Mouse (Mus musculus) forebrain, postnatal 0 days (tissue): Measurements from ENCODE around the gene Fam186b. TPM values are rescaled to one million over a fixed set of nuclear protein-coding genes. Genes with fewer than 3 reads are reported as not detected.
"Not testable (repeated sequence)": the region's sequence is repeated elsewhere in the genome, so short reads cannot be mapped to it uniquely, and the experiment has no call there.

Experiments
- ATAC-seq: fragments of 200-750 bp; cut with Nextera tagmentation; 2 replicates; pipeline ENCODE4 v1.8.0; 2017; ENCODE audit warnings: mild to moderate bottlenecking, moderate library complexity
- DNase-seq: peaks from one replicate; pipeline ENCODE4 v3.0.0-alpha.2; 2015
- H3K27ac ChIP-seq: fragments of 300-500 bp; sonication (generic); 2 replicates; pipeline ENCODE4 v1.5.1; 2014; ENCODE audit warnings: low read depth, mild to moderate bottlenecking, antibody characterized with exemption, low read length, moderate library complexity, mixed read lengths
- H3K27me3 ChIP-seq: fragments of 300-500 bp; sonication (generic); 2 replicates; pipeline ENCODE4 v1.6.1; 2014; ENCODE audit warnings: mild to moderate bottlenecking, low read length, mixed read lengths; ENCODE audit not compliant: insufficient read depth
- H3K36me3 ChIP-seq: fragments of 300-500 bp; sonication (generic); 2 replicates; pipeline ENCODE4 v1.6.1; 2014; ENCODE audit warnings: mild to moderate bottlenecking, moderate library complexity; ENCODE audit not compliant: insufficient read depth
- H3K4me1 ChIP-seq: fragments of 300-500 bp; sonication (generic); 2 replicates; pipeline ENCODE4 v1.6.1; 2014; ENCODE audit warnings: antibody characterized with exemption; ENCODE audit not compliant: insufficient read depth
- H3K4me2 ChIP-seq: fragments of 300-500 bp; sonication (generic); 2 replicates; pipeline ENCODE4 v1.6.1; 2014; ENCODE audit warnings: low read depth, mild to moderate bottlenecking, moderate library complexity
- H3K4me3 ChIP-seq: fragments of 300-500 bp; sonication (generic); 2 replicates; pipeline ENCODE4 v1.5.1; 2014; ENCODE audit warnings: low read depth, low read length, mixed read lengths
- H3K9ac ChIP-seq: fragments of 300-500 bp; sonication (generic); 2 replicates; pipeline ENCODE4 v1.6.1; 2014; ENCODE audit warnings: mild to moderate bottlenecking
- H3K9me3 ChIP-seq: fragments of 300-500 bp; sonication (generic); 2 replicates; pipeline ENCODE4 v1.6.1; 2016; ENCODE audit warnings: low read length
- CTCF ChIP-seq: sonication (generic); IDR thresholded peaks from 2 replicates; pipeline ENCODE4 v1.5.1; 2016; ENCODE audit warnings: antibody characterized with exemption, control low read depth, low read depth
- WGBS: fragments of 180-500 bp; shearing (Covaris S2); extraction: QIAGEN DNeasy Blood & Tissue Kit; methylation state at CpG from one replicate; pipeline ENCODE4 v1.1.7; 2014; 5-methylcytosine and 5-hydroxymethylcytosine counted together
- polyA plus RNA-seq: library from polyadenylated mRNA; unstranded; fragments of >200 nt; fragmentation: Nextera tagmentation; extraction: Ambion mirVana; gene quantifications from 2 replicates; pipeline ENCODE4 v1.2.1, GENCODE M21; 2015
- total RNA-seq: library from RNA; depleted of rRNA; stranded (reverse); fragments of >200 nt; gene quantifications from 2 replicates; pipeline ENCODE4 v1.2.3, GENCODE M21; 2014

Gene Fam186b
- total and polyA plus RNA-seq, 2 experiments from 2014 or later: 0.52 to 0.85 TPM

DNA sequence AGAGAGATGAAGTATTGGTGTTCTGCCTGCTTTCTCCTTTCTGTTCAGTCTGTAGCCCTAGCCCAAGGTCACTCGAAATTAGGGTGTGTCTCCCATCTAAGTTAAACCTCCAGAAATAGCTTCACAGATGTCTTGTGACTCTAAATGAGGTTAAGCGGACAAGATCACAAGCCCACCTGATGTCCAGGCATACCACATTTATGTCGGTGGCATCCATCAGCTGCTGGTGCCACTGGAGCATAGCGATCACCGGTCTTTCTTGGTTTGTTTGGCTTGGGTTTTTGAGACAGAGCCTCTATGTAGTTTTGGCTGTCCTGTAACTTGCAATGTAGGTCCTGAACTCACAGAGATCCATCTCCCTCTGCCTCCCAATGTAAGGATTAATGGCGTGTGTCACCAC lies 41.9 kb downstream of the Fam186b start:
- 97% methylated on average over 6 of the region's 6 CpGs for WGBS
- ATAC-seq: no peak
- peaks cover 9% of the 10 kb centered on the region for H3K4me1 ChIP-seq
- no peaks in the 10 kb centered on the region for H3K27me3 ChIP-seq
- no peak overlapping the region for H3K4me3 ChIP-seq
- no peak overlapping the region for H3K4me2 ChIP-seq
- no peak overlapping the region for H3K27ac ChIP-seq
- no peak overlapping the region for H3K9ac ChIP-seq
- no peak for DNase-seq
- H3K9me3 ChIP-seq: no peaks in the 10 kb centered on the region
- H3K36me3 ChIP-seq: peaks cover 3% of the 10 kb centered on the region; the same call in 1 of the 2 replicates
- TF ChIP-seq CTCF: no peak

DNA sequence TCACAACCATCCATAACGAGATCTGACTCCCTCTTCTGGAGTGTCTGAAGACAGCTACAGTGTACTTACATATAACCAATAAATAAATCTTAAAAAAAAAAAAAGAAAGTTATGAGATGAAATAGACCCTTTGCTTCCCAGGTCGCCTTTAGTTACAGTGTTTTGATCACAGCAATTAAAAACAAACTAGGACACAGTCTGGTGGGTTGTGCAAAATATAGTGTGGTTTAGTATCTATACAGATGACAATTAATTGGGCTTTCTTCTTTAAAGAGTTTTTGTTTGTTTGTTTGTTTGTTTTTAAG lies 42.6 kb downstream of the Fam186b start:
- H3K4me1 ChIP-seq, H3K9me3 ChIP-seq, H3K27ac ChIP-seq, H3K36me3 ChIP-seq, DNase-seq, H3K27me3 ChIP-seq, H3K4me3 ChIP-seq, ATAC-seq, H3K9ac ChIP-seq: not testable (repeated sequence)
- 44% methylated on average over 2 of the region's 2 CpGs for WGBS
- peak overlapping the region; percentile 78; the same call in 1 of the 2 replicates for H3K4me2 ChIP-seq

DNA sequence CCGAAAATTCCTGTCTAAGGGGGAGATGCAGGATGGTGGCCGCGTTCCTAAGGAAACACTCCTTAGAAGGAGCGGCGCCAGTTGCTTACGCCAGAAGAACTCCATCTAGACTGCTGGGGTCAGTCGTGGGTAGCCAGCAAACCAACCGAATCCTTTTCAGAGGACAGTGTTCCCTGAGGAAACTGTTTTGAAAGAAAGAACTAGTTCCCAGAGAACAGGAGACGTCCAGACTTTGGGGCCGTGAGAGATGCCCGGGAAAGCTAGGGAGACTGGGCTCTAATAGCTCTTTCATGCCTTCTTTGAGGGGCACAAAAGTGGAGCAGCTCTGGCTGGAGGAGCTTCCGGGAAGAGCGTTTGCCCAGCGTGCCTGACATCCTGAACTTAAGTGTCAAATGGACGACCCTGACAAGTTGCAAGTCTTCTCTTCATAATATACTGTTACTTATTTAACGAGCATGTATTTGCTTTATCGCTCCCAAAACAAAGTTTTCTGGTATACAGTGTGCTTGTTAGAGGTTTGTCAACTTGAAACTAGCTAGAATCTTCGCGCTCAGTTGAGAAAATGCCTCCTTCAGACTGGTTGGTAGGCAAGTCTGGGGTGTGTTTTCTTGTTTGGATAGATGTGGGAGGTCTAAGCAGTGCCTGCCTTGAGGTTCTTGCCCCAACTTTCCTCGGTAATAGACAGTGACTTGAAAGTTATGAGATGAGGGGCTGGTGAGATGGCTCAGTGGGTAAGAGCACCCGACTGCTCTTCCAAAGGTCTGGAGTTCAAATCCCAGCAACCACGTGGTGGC lies 43.1 kb downstream of the Fam186b start:
- peak; percentile 32; the same call in 1 of the 2 replicates for TF ChIP-seq CTCF
- DNase-seq: no peak
- peak overlapping the region; percentile 76 for H3K9ac ChIP-seq
- WGBS: 4% methylated on average over 22 of the region's 22 CpGs
- peaks cover 14% of the 10 kb centered on the region for H3K36me3 ChIP-seq
- H3K27ac ChIP-seq: peak overlapping the region; percentile 95
- ATAC-seq: peak; percentile 57
- peak overlapping the region; percentile 78 for H3K4me2 ChIP-seq
- H3K27me3 ChIP-seq: no peaks in the 10 kb centered on the region
- H3K4me3 ChIP-seq: peak overlapping the region; percentile 68
- H3K9me3 ChIP-seq: no peaks in the 10 kb centered on the region
- peaks cover 9% of the 10 kb centered on the region for H3K4me1 ChIP-seq

DNA sequence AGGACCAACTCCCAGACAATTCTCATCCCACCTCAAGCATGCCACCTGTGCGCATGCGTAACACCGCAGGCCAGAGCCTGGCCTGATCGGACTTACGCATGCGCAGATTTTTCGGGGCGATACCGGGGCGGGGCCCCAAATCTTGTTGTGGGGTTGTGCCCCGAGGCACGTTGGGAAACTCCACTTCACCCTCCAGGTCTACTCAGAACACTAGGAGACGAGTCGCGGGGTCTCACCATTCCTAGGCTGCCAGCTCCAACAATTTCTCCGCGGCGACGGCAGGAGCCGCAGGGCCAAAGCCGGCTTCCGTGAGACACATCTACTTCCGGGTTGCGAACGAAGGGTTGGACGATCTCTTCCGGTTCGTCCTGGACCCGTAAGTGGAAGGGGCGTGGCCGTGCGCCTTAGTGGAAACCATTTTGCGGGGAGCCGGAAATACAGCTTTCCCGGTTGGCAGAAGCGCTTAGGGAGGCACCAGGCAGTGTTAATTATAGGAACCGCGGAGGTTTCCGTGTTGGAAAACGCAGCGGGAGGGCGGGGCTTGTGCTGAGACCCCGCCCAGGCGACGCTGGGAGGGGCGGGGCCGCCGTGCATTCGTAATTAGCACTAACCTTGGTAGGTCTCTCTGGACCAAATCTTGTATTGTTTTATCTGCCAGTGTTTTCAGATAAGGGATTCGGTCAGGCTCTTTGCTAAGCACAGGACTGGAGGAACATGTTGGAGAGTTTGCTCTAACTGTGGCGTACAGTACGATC lies 43.9 kb downstream of the Fam186b start, which contains the start of gene Mcrs1:
Gene Mcrs1, minus strand, starts transcription at position 336 of the 755 bp plus-strand sequence.
- ATAC-seq: peak; percentile 97
- peaks cover 22% of the 10 kb centered on the region for H3K36me3 ChIP-seq
- peak within 1 kb of the TSS; percentile 95 for H3K27ac ChIP-seq
- H3K9me3 ChIP-seq: no peaks in the 10 kb centered on the region
- peak within 1 kb of the TSS; percentile 68 for H3K4me3 ChIP-seq
- peak within 1 kb of the TSS; percentile 76 for H3K9ac ChIP-seq
- WGBS: under 1% methylated on average over 52 of the region's 52 CpGs
- peaks cover 9% of the 10 kb centered on the region for H3K4me1 ChIP-seq
- peak within 1 kb of the TSS; percentile 78 for H3K4me2 ChIP-seq
- H3K27me3 ChIP-seq: no peaks in the 10 kb centered on the region
- DNase-seq: peak; percentile 100
- peak; percentile 37 for TF ChIP-seq CTCF

DNA sequence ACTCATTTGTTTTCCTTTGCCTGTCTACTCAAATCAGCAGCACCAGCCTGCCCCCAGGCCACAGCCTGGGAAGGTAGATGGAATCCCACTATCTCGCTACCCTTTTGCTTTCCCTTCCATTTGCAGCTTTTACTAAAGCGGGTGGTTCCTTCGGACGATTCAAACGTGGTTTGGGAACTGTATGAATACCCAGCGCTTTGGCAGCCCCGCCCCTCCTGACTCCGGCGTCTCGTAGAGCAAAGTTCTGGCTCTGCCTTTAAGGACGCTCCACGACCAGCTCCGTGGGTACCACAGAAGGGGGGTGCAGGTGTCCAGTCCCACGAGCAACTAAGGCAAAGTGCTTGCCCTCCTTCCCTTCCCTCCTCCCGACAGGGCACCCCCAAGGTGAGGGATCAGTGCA lies 44.6 kb downstream of the Fam186b start:
- H3K4me3 ChIP-seq: peak overlapping the region; percentile 68
- peak overlapping the region; percentile 69 for H3K4me2 ChIP-seq
- not testable (repeated sequence) for H3K27me3 ChIP-seq, DNase-seq, H3K9me3 ChIP-seq, H3K4me1 ChIP-seq, ATAC-seq, H3K27ac ChIP-seq
- peaks cover 29% of the 10 kb centered on the region for H3K36me3 ChIP-seq
- under 1% methylated on average over 14 of the region's 15 CpGs for WGBS
- H3K9ac ChIP-seq: peak overlapping the region; percentile 76

DNA sequence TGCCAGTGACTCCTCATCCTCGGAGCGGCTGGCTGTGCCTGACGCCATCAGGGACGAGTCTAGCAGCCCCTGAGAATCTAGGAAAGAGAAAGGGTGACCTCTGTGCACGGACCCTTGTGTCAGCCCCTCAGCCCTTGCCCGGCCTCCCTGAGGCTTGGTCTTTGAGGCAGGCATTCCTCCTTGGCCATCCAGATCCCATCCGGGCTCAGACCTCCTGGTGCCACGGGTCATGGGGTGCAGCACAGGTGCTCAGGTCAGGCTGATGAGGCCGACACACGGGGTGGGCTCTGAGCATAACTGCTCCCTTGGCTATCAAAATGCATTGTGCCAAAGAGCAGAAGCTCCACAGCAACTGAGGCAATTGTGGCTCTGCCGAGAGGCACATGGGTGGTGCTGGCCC lies 45.8 kb downstream of the Fam186b start:
- Histone ChIP-seq H3K4me3 (no peak overlapping the region), H3K9me3 (no peaks in the 10 kb centered on the region), H3K4me2 (no peak overlapping the region), H3K27me3 (no peaks in the 10 kb centered on the region), H3K36me3 (peaks cover 40% of the 10 kb centered on the region), H3K27ac (no peak overlapping the region), H3K9ac (no peak overlapping the region), H3K4me1 (peaks cover 9% of the 10 kb centered on the region)
- no peak for DNase-seq
- no peak for TF ChIP-seq CTCF
- WGBS: 94% methylated on average over 11 of the region's 11 CpGs
- no peak for ATAC-seq

DNA sequence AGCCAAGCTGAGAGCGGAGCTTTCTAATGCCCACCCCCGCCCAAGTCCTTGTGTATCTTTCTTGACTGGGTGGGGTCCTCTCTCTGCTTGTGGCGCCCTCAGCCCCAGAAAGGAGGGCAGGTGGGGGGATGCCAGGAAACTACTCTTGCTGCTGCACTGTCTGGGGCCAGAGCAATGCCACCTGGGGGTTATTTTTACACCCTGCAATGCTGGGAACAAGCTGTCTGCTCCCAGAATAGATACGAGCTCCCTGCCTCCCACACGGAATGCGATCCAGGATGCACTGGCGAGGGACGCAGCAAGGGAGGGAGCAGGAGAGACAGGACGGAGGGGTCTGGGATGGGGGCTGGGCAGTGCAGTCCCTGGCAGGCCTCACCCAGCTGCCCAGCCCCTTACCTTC lies 46.7 kb downstream of the Fam186b start:
- WGBS: 79% methylated on average over 9 of the region's 9 CpGs
- no peak overlapping the region for H3K4me3 ChIP-seq
- no peaks in the 10 kb centered on the region for H3K27me3 ChIP-seq
- no peak for TF ChIP-seq CTCF
- H3K9me3 ChIP-seq: no peaks in the 10 kb centered on the region
- H3K36me3 ChIP-seq: peaks cover 49% of the 10 kb centered on the region
- H3K9ac ChIP-seq: no peak overlapping the region
- H3K27ac ChIP-seq: no peak overlapping the region
- no peak overlapping the region for H3K4me2 ChIP-seq
- H3K4me1 ChIP-seq: peaks cover 9% of the 10 kb centered on the region
- ATAC-seq: no peak
- peak; percentile 19 for DNase-seq

DNA sequence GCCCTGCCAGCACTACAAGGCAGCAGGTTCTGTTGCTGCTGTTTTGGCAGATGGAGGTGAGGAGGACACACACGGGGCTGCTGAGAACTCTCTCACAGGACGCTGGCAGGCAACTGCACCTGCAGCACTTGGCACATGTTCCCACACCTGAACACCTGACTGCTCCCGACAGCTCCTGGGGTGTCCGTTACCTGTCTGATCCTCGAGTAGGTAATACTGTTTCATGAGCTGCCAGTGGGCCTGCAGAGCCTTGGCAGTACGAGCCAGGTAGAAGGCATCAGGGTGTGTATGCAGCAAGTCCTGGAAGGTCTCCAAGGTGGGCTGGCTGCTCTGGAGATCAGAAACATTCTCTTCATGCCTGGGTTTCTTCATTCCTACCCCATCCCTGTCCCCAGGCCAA lies 49.0 kb downstream of the Fam186b start:
- not testable (repeated sequence) for H3K4me2 ChIP-seq, DNase-seq, ATAC-seq, H3K4me3 ChIP-seq, H3K4me1 ChIP-seq, H3K27me3 ChIP-seq, H3K9me3 ChIP-seq, H3K27ac ChIP-seq, H3K9ac ChIP-seq
- H3K36me3 ChIP-seq: peaks cover 67% of the 10 kb centered on the region
- WGBS: 84% methylated on average over 6 of the region's 6 CpGs
